Mouse (Mus musculus): ENCODE measurements around the gene Nup85. TPM values are rescaled to one million over a fixed set of nuclear protein-coding genes. Genes with fewer than 3 reads are reported as not detected.

The Nup85 gene
- polyA plus RNA-seq, 1 experiment: 34.6 TPM

DNA sequence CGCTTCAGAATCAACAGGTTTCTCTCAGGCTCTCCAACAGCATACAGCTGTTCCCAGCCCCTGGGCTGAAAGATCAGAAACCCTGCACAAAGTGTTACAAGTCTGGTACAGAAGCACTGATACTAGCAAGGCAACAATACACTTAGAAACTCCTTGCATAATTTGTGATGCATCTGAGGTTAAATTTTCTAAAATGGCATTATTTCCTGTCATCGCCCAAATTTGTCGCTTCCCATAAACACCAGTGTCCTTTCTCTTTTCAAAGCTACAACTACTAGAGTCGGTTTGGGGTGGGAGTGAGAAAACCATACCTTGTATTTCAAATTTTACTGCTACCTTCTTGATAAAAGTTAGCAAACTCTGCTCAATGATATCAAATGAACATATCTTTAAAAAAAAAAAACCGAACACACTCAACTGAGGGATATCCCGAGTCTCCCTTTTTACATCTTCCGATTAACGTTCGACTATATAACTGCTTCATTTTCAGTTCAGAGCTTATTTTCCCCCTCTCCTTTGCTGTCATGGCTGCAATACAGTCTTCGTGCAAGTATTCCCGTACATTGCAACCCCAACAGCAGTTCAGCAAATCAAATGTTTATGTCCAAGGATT, 29.4 kb upstream of the Nup85 start:
- Histone ChIP-seq H3K4me1 (ENCODE audit: control insufficient read depth, insufficient read depth, low read length) (peaks cover 3% of the 10 kb centered on the region; the same call in 1 of the 2 replicates), H3K4me3 (ENCODE audit: insufficient read depth, low read length) (peak overlapping the region; percentile 96), H3K27ac (ENCODE audit: insufficient read depth, low read depth, low read length) (peak overlapping the region; percentile 74)
- TF ChIP-seq CTCF (IDR thresholded peaks at IDR 0.05; ENCODE audit: low read depth, low read length) (no peak), POLR2A (IDR thresholded peaks at IDR 0.05; ENCODE audit: borderline replicate concordance, low read depth, low read length) (no peak)

DNA sequence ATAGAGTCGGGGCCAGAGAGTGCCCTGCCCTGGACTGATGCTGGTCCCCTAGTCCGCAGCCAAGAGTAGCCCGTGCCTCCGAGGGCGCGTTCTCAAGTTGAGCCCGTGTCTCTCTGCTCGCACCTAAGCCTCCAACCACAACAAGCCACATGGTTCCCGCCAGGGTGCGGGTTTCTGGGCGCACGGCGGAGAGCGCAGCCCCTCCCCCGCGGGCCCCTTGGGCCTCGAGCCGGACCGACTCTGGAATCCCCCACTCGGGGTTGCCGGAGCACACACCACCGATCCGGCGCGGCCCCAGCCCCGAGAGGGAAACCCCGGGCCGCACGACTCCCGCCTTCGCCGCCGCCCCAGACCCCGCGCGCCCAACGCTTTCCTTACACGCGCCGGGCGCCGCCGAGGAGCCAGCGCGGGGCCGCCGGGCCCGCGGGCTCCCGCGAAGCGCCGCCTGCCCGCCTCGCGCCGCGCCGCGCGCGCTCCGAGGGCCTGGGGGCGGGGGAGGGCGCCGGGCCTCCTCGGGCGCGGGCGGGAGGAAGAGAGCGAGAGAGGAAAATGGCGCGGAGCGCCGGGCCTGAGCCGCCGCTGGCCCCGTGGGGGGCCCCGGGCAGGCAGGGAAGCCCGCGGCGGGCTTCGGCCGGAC, 28.7 kb upstream of the Nup85 start:
- TF ChIP-seq CTCF (IDR thresholded peaks at IDR 0.05; ENCODE audit: low read depth, low read length) (no peak), POLR2A (IDR thresholded peaks at IDR 0.05; ENCODE audit: borderline replicate concordance, low read depth, low read length) (no peak)
- Histone ChIP-seq H3K4me1 (ENCODE audit: control insufficient read depth, insufficient read depth, low read length) (peaks cover 3% of the 10 kb centered on the region; the same call in 1 of the 2 replicates), H3K4me3 (ENCODE audit: insufficient read depth, low read length) (peak overlapping the region; percentile 96), H3K27ac (ENCODE audit: insufficient read depth, low read depth, low read length) (peak overlapping the region; percentile 74)

DNA sequence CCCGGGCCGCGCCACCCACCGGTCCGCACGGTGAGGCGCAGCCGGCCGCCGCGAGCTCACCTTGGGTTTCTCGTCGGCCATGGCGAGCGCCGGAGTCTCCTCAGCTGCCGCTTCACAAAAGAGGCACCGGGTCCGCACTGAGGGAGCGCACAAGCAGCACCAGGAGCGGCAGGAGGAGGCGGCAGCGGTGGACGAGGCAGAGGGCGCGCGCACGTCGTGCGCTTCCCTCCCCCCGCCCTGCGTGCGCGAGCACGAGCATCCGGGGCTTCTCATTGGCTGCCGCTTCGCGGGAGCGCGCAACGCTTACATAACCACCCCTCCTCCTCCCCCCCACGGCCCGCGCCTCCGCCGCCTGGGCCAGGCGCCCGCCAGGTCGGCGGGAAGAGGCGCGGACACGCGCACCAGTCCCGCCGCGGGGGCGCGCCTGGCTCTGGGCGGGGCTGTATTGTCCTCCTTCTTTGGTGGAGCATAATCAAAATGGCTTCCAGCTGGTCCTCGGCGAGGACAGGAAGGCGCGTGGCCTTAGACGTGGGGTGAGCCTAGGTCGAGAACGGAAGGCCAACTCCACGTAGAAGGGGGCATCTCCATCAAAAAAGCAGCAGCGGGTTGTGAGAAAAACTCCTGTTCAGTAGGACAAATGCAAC, 28.1 kb upstream of the Nup85 start, which contains the start of gene Sumo2:
Sumo2 (minus strand) TSS at position 239 of the 644 bp plus-strand sequence.
- Histone ChIP-seq H3K27ac (ENCODE audit: insufficient read depth, low read depth, low read length) (peak within 1 kb of the TSS; percentile 74), H3K4me3 (ENCODE audit: insufficient read depth, low read length) (peak within 1 kb of the TSS; percentile 96), H3K4me1 (ENCODE audit: control insufficient read depth, insufficient read depth, low read length) (peaks cover 3% of the 10 kb centered on the region; the same call in 1 of the 2 replicates)
- TF ChIP-seq POLR2A (IDR thresholded peaks at IDR 0.05; ENCODE audit: borderline replicate concordance, low read depth, low read length): no peak
- TF ChIP-seq CTCF (IDR thresholded peaks at IDR 0.05; ENCODE audit: low read depth, low read length): no peak

DNA sequence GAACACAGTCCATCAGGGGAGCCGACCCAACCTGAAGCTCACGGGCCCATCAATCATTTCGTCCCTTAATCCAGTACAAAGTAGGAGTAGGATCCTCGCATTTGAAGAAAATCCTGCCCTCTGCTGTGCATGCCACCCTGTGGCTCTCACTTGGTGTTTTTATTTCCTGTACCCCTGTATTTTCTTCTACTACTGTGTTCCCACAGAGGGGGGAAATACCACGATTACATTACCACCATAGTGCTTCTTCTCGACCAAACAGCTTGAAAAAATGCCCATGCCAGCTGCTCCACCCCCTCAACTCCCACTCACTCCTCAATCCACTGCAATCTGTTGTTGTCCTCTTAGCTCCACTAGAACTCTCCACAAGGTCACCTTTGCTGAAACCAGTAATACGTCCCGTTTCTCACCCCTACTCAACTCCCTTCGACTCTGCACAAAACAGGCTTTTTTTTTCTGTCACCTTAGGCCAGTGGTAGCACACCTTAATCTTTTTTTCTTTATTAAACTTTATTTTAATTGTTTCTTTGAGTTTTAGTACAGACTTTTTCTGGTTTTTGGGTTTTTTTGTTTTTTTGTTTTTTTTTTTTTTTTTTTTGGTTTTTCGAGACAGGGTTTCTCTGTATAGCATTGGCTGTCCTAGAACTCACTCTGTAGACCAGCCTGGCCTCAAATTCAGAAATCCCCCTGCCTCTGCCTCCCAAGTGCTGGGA, 27.2 kb upstream of the Nup85 start:
- no peak for TF ChIP-seq CTCF (IDR thresholded peaks at IDR 0.05; ENCODE audit: low read depth, low read length)
- no peak for TF ChIP-seq POLR2A (IDR thresholded peaks at IDR 0.05; ENCODE audit: borderline replicate concordance, low read depth, low read length)
- peak overlapping the region; percentile 54 for H3K4me3 ChIP-seq (ENCODE audit: insufficient read depth, low read length)
- H3K27ac ChIP-seq (ENCODE audit: insufficient read depth, low read depth, low read length): peak overlapping the region; percentile 74
- peaks cover 3% of the 10 kb centered on the region; the same call in 1 of the 2 replicates for H3K4me1 ChIP-seq (ENCODE audit: control insufficient read depth, insufficient read depth, low read length)

DNA sequence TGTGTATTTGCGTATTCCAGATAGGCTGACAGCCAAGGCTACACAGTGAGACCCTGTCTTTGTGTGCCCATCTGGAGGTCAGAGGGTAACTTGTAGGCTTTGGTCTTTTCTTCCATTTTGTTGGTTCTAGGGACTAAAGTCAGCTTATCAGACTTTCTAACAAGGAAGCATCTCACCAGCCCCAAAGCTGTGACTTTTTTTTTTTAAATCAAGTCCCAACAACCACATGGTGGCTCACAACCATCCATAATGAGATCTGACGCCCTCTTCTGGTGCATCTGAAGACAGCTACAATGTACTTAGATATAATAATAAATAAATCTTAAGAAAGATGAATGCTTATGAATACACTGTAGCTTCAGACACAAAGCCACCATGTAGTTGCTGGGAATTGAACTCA, 26.2 kb upstream of the Nup85 start:
- Histone ChIP-seq H3K27ac (ENCODE audit: insufficient read depth, low read depth, low read length) (no peak overlapping the region), H3K4me3 (ENCODE audit: insufficient read depth, low read length) (no peak overlapping the region), H3K4me1 (ENCODE audit: control insufficient read depth, insufficient read depth, low read length) (peaks cover 3% of the 10 kb centered on the region; the same call in 1 of the 2 replicates)
- TF ChIP-seq CTCF (IDR thresholded peaks at IDR 0.05; ENCODE audit: low read depth, low read length) (no peak), POLR2A (IDR thresholded peaks at IDR 0.05; ENCODE audit: borderline replicate concordance, low read depth, low read length) (no peak)

DNA sequence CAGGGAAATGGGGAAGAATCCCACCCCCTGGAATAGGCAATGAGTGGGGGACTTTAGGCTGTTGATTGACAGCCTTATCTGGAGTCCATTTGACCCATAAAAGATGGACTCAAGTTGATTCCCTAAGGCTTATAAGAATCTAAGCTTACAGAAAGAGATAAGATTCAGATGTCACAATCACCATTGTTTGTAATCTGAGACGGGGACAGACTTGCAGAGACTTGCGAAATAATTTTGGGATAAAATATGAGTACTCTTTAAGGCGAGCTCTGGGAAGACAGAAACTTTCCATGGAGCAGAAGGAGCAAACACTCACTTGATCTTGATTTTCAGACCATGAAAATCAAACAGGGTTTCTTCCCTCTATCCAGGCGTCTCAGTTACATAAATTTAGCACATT, 20.7 kb upstream of the Nup85 start:
- H3K4me1 ChIP-seq (ENCODE audit: control insufficient read depth, insufficient read depth, low read length): no peaks in the 10 kb centered on the region
- TF ChIP-seq CTCF (IDR thresholded peaks at IDR 0.05; ENCODE audit: low read depth, low read length) (no peak), POLR2A (IDR thresholded peaks at IDR 0.05; ENCODE audit: borderline replicate concordance, low read depth, low read length) (no peak)
- H3K4me3 ChIP-seq (ENCODE audit: insufficient read depth, low read length): no peak overlapping the region
- H3K27ac ChIP-seq (ENCODE audit: insufficient read depth, low read depth, low read length): no peak overlapping the region

DNA sequence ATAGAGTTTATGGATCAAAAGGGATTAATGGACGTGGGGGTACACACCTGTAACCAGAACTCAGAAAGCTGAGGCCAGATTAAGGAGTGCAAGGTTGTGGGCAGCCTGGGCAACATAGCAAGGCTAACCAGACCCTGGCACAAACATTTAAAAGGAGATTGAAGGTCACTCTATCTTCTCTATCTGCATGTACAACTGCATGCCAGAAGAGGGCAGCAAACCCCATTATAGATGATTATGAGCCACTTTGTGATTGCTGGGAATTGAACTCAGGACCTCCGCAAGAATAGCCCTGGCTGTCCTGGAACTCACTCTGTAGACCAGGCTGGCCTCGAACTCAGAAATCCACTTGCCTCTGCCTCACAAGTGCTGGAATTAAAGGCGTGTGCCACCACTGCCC, 11.5 kb upstream of the Nup85 start:
- Histone ChIP-seq H3K4me1 (ENCODE audit: control insufficient read depth, insufficient read depth, low read length) (no peaks in the 10 kb centered on the region), H3K27ac (ENCODE audit: insufficient read depth, low read depth, low read length) (no peak overlapping the region), H3K4me3 (ENCODE audit: insufficient read depth, low read length) (no peak overlapping the region)
- TF ChIP-seq POLR2A (IDR thresholded peaks at IDR 0.05; ENCODE audit: borderline replicate concordance, low read depth, low read length) (no peak), CTCF (IDR thresholded peaks at IDR 0.05; ENCODE audit: low read depth, low read length) (peak; percentile 30; the same call in 1 of the 2 replicates)

DNA sequence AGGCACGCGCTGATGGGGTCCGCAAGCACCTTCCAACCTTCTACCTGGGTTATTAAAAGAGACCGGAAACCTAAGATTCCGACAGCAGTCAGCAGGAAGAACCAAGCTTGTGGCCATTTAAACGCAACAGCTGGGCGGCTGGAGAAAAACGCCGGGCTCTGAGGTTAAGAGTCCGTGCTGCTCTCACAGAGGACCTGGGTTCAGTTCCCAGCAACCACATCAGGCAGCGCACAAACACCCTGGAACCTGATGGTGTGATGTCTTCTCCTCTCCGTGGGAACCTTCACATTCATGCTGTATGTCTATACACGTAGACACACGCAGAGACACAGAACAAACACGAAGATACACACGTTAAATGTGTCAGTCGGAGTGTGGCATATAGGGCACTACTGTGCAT, 8.5 kb upstream of the Nup85 start:
- no peak overlapping the region for H3K4me3 ChIP-seq (ENCODE audit: insufficient read depth, low read length)
- TF ChIP-seq POLR2A (IDR thresholded peaks at IDR 0.05; ENCODE audit: borderline replicate concordance, low read depth, low read length) (no peak), CTCF (IDR thresholded peaks at IDR 0.05; ENCODE audit: low read depth, low read length) (no peak)
- H3K4me1 ChIP-seq (ENCODE audit: control insufficient read depth, insufficient read depth, low read length): no peaks in the 10 kb centered on the region
- H3K27ac ChIP-seq (ENCODE audit: insufficient read depth, low read depth, low read length): no peak overlapping the region

DNA sequence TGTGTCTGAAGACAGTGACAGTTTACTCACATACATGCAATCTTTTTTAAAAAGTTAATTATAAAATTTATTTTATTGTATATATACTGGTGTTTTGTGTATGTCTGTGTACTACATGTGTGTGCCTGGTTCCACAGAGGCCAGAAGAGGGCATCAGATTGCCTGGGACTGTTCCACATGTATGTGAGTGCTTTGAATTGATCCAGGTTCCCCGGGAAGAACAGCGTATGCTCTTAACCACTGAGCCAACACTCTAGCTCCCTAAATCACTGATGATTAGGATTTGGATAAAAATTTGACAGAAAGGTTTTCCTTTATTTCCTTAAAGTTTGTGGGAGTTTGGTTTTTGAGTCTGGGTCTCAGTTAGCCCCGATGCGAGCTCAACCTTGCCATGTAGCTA, 828 bp upstream of the Nup85 start:
- H3K4me1 ChIP-seq (ENCODE audit: control insufficient read depth, insufficient read depth, low read length): peaks cover 11% of the 10 kb centered on the region
- peak overlapping the region; percentile 2; the same call in 1 of the 2 replicates for H3K27ac ChIP-seq (ENCODE audit: insufficient read depth, low read depth, low read length)
- TF ChIP-seq CTCF (IDR thresholded peaks at IDR 0.05; ENCODE audit: low read depth, low read length) (no peak), POLR2A (IDR thresholded peaks at IDR 0.05; ENCODE audit: borderline replicate concordance, low read depth, low read length) (no peak)
- H3K4me3 ChIP-seq (ENCODE audit: insufficient read depth, low read length): peak overlapping the region; percentile 90
